Mouse (Mus musculus): Measurements from ENCODE around the gene Prkag1. TPM values are rescaled to one million over a fixed set of nuclear protein-coding genes. Genes with fewer than 3 reads are reported as not detected.

The Prkag1 gene
- polyA plus RNA-seq, 1 experiment = 51.0 TPM

DNA sequence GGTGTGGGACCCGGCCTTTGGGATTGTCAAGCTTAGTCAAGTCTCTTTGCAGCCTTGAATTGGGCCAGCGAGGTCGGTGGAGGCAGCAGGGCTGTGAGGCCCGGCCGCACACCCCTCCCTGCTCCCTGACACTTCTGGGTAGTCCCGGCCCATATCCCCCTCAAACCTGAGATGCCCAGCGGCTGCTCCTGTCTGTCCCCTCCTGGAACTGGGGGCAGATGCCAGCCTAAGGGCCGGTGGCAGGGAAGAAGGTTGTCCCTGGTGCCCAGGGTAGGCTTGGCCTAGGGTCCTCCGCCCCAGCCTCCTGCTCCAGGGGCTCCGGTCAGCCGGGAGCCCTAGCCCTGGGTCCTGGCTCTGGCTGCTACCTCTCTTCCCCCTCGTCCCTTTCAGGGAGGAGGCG lies 2.7 kb upstream of the Prkag1 start:
- H3K9ac ChIP-seq (ENCODE audit: low read depth, poor library complexity, severe bottlenecking) = no peak overlapping the region
- H3K4me1 ChIP-seq (ENCODE audit: control insufficient read depth, insufficient read depth, low read length) = no peaks in the 10 kb centered on the region
- TF ChIP-seq POLR2A (IDR thresholded peaks at IDR 0.05; ENCODE audit: insufficient read depth, low read length) (no peak), CTCF (IDR thresholded peaks at IDR 0.05; ENCODE audit: low read depth, low read length) (no peak), EP300 (IDR thresholded peaks at IDR 0.05; ENCODE audit: insufficient read depth, low read depth, low read length) (no peak)
- no peak overlapping the region for H3K27ac ChIP-seq (ENCODE audit: insufficient read depth, low read length)
- H3K27me3 ChIP-seq (ENCODE audit: control insufficient read depth, insufficient read depth, low read length, poor library complexity, severe bottlenecking) = no peaks in the 10 kb centered on the region
- peaks cover 39% of the 10 kb centered on the region for H3K36me3 ChIP-seq (ENCODE audit: control insufficient read depth, insufficient read depth, low read length, poor library complexity, severe bottlenecking)
- no peaks in the 10 kb centered on the region for H3K9me3 ChIP-seq (replicated peaks; ENCODE audit: control insufficient read depth, insufficient read depth, low read length, poor library complexity, severe bottlenecking)
- no peak overlapping the region for H3K4me3 ChIP-seq (ENCODE audit: low read depth, low read length)

DNA sequence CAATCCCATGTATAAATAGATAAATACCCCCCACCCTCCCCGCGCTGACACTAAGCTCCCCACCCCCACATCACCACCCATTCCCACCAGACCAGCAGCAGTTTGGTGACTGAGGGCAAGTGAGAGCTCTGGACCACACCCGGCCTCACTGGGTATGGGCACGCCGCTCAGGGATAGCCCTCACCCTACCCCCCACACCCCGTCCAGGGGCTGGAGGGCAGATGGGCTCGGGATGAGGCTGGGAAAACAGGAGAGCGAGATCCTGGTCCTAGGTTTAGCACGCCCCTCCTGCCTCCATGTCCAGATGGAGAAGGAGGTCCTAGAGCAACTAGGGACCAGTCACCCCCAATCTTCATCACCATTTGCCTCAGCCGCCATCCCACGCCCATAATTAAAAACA lies 2.0 kb upstream of the Prkag1 start:
- peaks cover 36% of the 10 kb centered on the region for H3K36me3 ChIP-seq (ENCODE audit: control insufficient read depth, insufficient read depth, low read length, poor library complexity, severe bottlenecking)
- no peak for TF ChIP-seq CTCF (IDR thresholded peaks at IDR 0.05; ENCODE audit: low read depth, low read length)
- no peak for TF ChIP-seq POLR2A (IDR thresholded peaks at IDR 0.05; ENCODE audit: insufficient read depth, low read length)
- TF ChIP-seq EP300 (IDR thresholded peaks at IDR 0.05; ENCODE audit: insufficient read depth, low read depth, low read length) = no peak
- no peak overlapping the region for H3K9ac ChIP-seq (ENCODE audit: low read depth, poor library complexity, severe bottlenecking)
- no peaks in the 10 kb centered on the region for H3K9me3 ChIP-seq (replicated peaks; ENCODE audit: control insufficient read depth, insufficient read depth, low read length, poor library complexity, severe bottlenecking)
- H3K27ac ChIP-seq (ENCODE audit: insufficient read depth, low read length) = no peak overlapping the region
- no peaks in the 10 kb centered on the region for H3K27me3 ChIP-seq (ENCODE audit: control insufficient read depth, insufficient read depth, low read length, poor library complexity, severe bottlenecking)
- no peaks in the 10 kb centered on the region for H3K4me1 ChIP-seq (ENCODE audit: control insufficient read depth, insufficient read depth, low read length)
- no peak overlapping the region for H3K4me3 ChIP-seq (ENCODE audit: low read depth, low read length)

DNA sequence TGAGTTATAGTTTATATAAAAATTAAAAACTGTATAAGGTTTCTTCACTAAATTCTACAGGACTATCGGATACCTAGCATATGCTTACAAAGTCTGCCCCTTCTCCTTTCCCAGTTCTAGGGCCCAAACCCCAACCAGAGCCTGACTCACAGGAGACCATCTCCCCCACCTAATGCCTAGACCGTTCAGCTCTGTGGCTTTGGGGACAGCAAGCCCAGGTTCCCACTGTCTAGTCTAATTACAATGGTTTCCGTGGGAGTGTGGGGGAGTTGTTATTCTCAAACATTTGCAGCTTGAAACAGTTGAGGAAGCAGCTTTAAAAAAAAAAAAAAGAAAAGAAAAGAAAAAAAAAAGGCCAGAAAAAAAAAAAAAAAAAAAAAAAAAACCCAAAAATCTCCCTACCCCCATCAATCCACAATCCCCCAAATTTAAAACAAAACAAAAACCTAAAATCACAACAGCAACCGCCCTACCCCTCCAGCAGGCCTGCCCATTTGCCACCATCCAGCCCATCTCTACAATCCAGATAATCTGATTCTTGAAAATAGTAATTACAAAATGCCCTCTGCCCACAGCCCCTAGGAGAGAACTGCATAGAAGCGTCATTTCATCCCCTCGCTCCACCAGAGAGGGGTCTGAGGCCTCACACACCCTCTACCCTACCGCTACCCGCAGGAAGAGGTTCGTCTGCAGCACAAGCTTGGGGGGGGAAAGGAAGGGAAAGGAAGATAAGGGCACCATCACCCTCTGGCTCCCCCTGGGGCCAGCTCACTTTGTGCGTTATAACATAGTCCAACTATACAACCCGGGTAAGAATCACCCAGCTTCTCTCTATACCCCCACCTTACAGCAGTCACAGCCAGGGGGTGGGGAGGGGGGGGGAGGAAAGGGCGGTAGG lies 1.1 kb upstream of the Prkag1 start:
- Histone ChIP-seq H3K4me1 (ENCODE audit: control insufficient read depth, insufficient read depth, low read length) (no peaks in the 10 kb centered on the region), H3K9ac (ENCODE audit: low read depth, poor library complexity, severe bottlenecking) (peak overlapping the region; percentile 57; the same call in 1 of the 2 replicates), H3K27me3 (ENCODE audit: control insufficient read depth, insufficient read depth, low read length, poor library complexity, severe bottlenecking) (no peaks in the 10 kb centered on the region), H3K4me3 (ENCODE audit: low read depth, low read length) (no peak overlapping the region), H3K27ac (ENCODE audit: insufficient read depth, low read length) (peak overlapping the region; percentile 52; the same call in 1 of the 2 replicates), H3K9me3 (replicated peaks; ENCODE audit: control insufficient read depth, insufficient read depth, low read length, poor library complexity, severe bottlenecking) (no peaks in the 10 kb centered on the region), H3K36me3 (ENCODE audit: control insufficient read depth, insufficient read depth, low read length, poor library complexity, severe bottlenecking) (peaks cover 28% of the 10 kb centered on the region)
- TF ChIP-seq EP300 (IDR thresholded peaks at IDR 0.05; ENCODE audit: insufficient read depth, low read depth, low read length) = no peak
- TF ChIP-seq CTCF (IDR thresholded peaks at IDR 0.05; ENCODE audit: low read depth, low read length) = no peak
- TF ChIP-seq POLR2A (IDR thresholded peaks at IDR 0.05; ENCODE audit: insufficient read depth, low read length) = no peak

DNA sequence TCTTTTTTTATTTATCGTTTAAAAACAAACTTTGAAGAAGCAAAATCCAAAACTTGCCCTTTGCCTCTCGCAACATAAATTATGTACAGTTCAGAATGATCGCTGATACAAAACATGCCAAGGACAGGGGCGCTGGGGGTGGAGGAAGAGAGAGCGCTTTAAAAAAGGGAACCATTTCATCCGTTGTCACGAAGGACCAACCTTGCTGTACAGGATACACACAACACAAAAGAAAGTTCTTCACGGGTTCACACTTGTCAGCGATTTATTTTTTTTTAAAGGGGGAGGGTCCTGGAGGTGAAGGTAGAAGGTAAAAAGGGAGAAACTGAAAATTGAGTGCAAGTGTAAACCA lies 339 bp upstream of the Prkag1 start:
- Histone ChIP-seq H3K4me1 (ENCODE audit: control insufficient read depth, insufficient read depth, low read length) (no peaks in the 10 kb centered on the region), H3K36me3 (ENCODE audit: control insufficient read depth, insufficient read depth, low read length, poor library complexity, severe bottlenecking) (peaks cover 23% of the 10 kb centered on the region), H3K9ac (ENCODE audit: low read depth, poor library complexity, severe bottlenecking) (peak overlapping the region; percentile 57), H3K4me3 (ENCODE audit: low read depth, low read length) (peak overlapping the region; percentile 66), H3K27ac (ENCODE audit: insufficient read depth, low read length) (peak overlapping the region; percentile 82), H3K27me3 (ENCODE audit: control insufficient read depth, insufficient read depth, low read length, poor library complexity, severe bottlenecking) (no peaks in the 10 kb centered on the region), H3K9me3 (replicated peaks; ENCODE audit: control insufficient read depth, insufficient read depth, low read length, poor library complexity, severe bottlenecking) (no peaks in the 10 kb centered on the region)
- no peak for TF ChIP-seq POLR2A (IDR thresholded peaks at IDR 0.05; ENCODE audit: insufficient read depth, low read length)
- TF ChIP-seq EP300 (IDR thresholded peaks at IDR 0.05; ENCODE audit: insufficient read depth, low read depth, low read length) = no peak
- TF ChIP-seq CTCF (IDR thresholded peaks at IDR 0.05; ENCODE audit: low read depth, low read length) = no peak

DNA sequence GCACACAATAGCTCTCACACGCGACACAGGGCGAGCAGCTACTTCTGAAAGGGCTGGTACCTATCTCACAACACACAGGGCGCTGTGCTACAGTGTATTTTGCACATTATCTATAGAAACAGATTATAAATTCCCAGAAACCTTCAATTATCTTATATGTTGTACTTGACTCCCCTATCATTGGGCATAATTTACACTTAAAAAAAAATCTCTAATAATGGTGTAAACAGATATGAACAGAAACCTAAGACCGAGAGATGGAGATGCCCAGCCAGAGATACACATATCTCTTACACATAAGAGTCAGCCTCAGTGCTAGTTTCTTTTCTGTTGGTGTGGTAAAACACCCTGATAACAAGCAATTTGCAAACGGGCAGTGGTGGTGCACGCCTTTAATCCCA lies 3.7 kb downstream of the Prkag1 start:
- no peaks in the 10 kb centered on the region for H3K4me1 ChIP-seq (ENCODE audit: control insufficient read depth, insufficient read depth, low read length)
- H3K4me3 ChIP-seq (ENCODE audit: low read depth, low read length) = no peak overlapping the region
- no peaks in the 10 kb centered on the region for H3K27me3 ChIP-seq (ENCODE audit: control insufficient read depth, insufficient read depth, low read length, poor library complexity, severe bottlenecking)
- TF ChIP-seq CTCF (IDR thresholded peaks at IDR 0.05; ENCODE audit: low read depth, low read length) (no peak), POLR2A (IDR thresholded peaks at IDR 0.05; ENCODE audit: insufficient read depth, low read length) (no peak)
- H3K27ac ChIP-seq (ENCODE audit: insufficient read depth, low read length) = no peak overlapping the region
- no peaks in the 10 kb centered on the region for H3K9me3 ChIP-seq (replicated peaks; ENCODE audit: control insufficient read depth, insufficient read depth, low read length, poor library complexity, severe bottlenecking)
- H3K9ac ChIP-seq (ENCODE audit: low read depth, poor library complexity, severe bottlenecking) = no peak overlapping the region
- H3K36me3 ChIP-seq (ENCODE audit: control insufficient read depth, insufficient read depth, low read length, poor library complexity, severe bottlenecking) = no peaks in the 10 kb centered on the region

DNA sequence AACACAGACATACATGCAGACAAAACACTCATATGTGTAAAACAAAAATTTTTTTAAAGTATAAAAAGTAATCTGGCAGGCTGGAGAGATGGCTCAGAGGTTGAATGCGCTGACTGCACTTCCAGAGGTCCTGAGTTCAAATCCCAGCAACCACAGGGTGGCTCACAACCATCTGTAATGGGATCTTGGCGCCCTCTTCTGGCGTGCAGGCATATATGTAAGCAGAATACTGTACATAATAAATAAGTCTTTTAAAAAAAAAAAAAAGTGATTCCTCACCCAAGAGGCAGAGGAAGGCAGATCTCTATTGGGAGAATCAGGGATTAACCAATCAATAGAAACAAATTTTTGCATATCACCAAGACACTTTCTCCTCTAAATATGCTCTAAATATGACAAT lies 7.9 kb downstream of the Prkag1 start:
- Histone ChIP-seq H3K4me1 (ENCODE audit: control insufficient read depth, insufficient read depth, low read length) (no peaks in the 10 kb centered on the region), H3K27ac (ENCODE audit: insufficient read depth, low read length) (no peak overlapping the region), H3K9ac (ENCODE audit: low read depth, poor library complexity, severe bottlenecking) (no peak overlapping the region), H3K9me3 (replicated peaks; ENCODE audit: control insufficient read depth, insufficient read depth, low read length, poor library complexity, severe bottlenecking) (no peaks in the 10 kb centered on the region), H3K4me3 (ENCODE audit: low read depth, low read length) (no peak overlapping the region), H3K36me3 (ENCODE audit: control insufficient read depth, insufficient read depth, low read length, poor library complexity, severe bottlenecking) (no peaks in the 10 kb centered on the region), H3K27me3 (ENCODE audit: control insufficient read depth, insufficient read depth, low read length, poor library complexity, severe bottlenecking) (no peaks in the 10 kb centered on the region)
- no peak for TF ChIP-seq EP300 (IDR thresholded peaks at IDR 0.05; ENCODE audit: insufficient read depth, low read depth, low read length)
- peak; percentile 53 for TF ChIP-seq CTCF (IDR thresholded peaks at IDR 0.05; ENCODE audit: low read depth, low read length)
